Mouse (Mus musculus) heart, adult 2 months (tissue): ENCODE results near the gene Kxd1. TPM values are rescaled to one million over a fixed set of nuclear protein-coding genes. Genes with fewer than 3 reads are reported as not detected.
A peak's percentile ranks its signal among the peaks of the same experiment; 100 is the strongest.

Source experiments
- DNase-seq, 2 experiments: peaks; one replicate each; pipeline ENCODE4 v3.0.0; 2021
- H3K27ac ChIP-seq: fragments of 200-600 bp; 2 replicates; pipeline ENCODE4 v1.8.1; 2022
- H3K27me3 ChIP-seq: fragments of 200-500 bp; 2 replicates; pipeline ENCODE4 v1.6.1; 2012; ENCODE audit warnings: mild to moderate bottlenecking, low read length, inconsistent platforms, mixed read lengths; ENCODE audit not compliant: control insufficient read depth, insufficient read depth
- H3K36me3 ChIP-seq: fragments of 200-500 bp; 2 replicates; pipeline ENCODE4 v1.6.1; 2012; ENCODE audit warnings: low read length, inconsistent platforms; ENCODE audit not compliant: control insufficient read depth, insufficient read depth
- H3K4me1 ChIP-seq: fragments of 200-500 bp; 2 replicates; pipeline ENCODE4 v1.6.1; 2011; ENCODE audit warnings: low read length; ENCODE audit not compliant: control insufficient read depth, insufficient read depth
- H3K4me3 ChIP-seq: fragments of 200-600 bp; 2 replicates; pipeline ENCODE4 v1.8.1; 2022
- H3K79me2 ChIP-seq: fragments of 200-500 bp; replicated peaks from 2 replicates; pipeline ENCODE4 v1.6.1; 2012; ENCODE audit warnings: mild to moderate bottlenecking, inconsistent platforms, low read length, moderate library complexity, mixed read lengths; ENCODE audit not compliant: control insufficient read depth, insufficient read depth
- H3K9ac ChIP-seq: fragments of 200-500 bp; 2 replicates; pipeline ENCODE4 v1.6.1; 2012; ENCODE audit warnings: low read depth, mild to moderate bottlenecking, control low read depth, inconsistent platforms, low read length, mixed read lengths
- CTCF ChIP-seq: fragments of 200-600 bp; IDR thresholded peaks from 2 replicates; pipeline ENCODE4 v1.8.1; 2022; ENCODE audit warnings: antibody characterized with exemption, mild to moderate bottlenecking, moderate library complexity
- EP300 ChIP-seq: fragments of 200-500 bp; IDR thresholded peaks from 2 replicates; pipeline ENCODE4 v1.6.1; 2011; ENCODE audit warnings: low read depth, low read length, control low read depth; ENCODE audit not compliant: insufficient read depth
- POLR2A ChIP-seq: fragments of 200-500 bp; IDR thresholded peaks from 2 replicates; pipeline ENCODE4 v1.6.1; 2011; ENCODE audit warnings: mild to moderate bottlenecking, low read depth, low read length, control low read depth; ENCODE audit not compliant: insufficient read depth
- WGBS: fragments of 180-500 bp; shearing (Covaris S2); methylation state at CpG from one replicate; pipeline ENCODE4 v1.1.7; 2018; 5-methylcytosine and 5-hydroxymethylcytosine counted together
- intact Hi-C: fragments of 180-260 bp; cut with DNase I; formaldehyde crosslinking; loops from one replicate; pipeline ENCODE4 v1.15.1; 2025
- polyA plus RNA-seq: library from polyadenylated mRNA; depleted of rRNA; stranded (reverse); fragments of >200 nt; gene quantifications from 2 replicates; pipeline ENCODE4 v1.2.3, GENCODE M21; 2012
- total RNA-seq, 2 experiments: library from RNA; stranded (reverse); gene quantifications; 2 replicates each; pipeline ENCODE4 v1.2.3; 2021

Gene Kxd1
- total and polyA plus RNA-seq, 3 experiments = 80.4 to 121 (median 99.4) TPM

DNA sequence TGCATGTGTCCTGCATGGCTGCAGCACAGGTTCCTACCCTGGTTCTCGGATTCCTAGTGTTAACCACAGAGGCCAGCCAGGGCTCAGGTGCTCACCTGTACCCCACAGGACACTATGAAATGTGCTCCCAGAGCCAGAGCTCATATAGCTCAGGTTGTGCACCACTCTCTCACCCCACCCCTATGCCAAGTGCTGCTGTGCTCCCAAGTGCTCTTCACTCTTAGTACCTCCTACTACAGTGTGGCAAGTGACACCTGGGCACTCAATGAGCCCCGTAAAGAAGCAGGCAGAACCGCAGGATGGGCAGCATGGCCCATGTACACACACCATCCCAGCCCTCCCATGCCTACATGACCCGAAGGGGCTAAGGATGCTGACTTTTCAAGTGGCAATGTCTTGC, 59.0 kb downstream of the Kxd1 start:
- H3K4me3 ChIP-seq = no peak overlapping the region
- TF ChIP-seq POLR2A (no peak), EP300 (no peak), CTCF (no peak)
- WGBS = 95% methylated on average over 4 of the region's 4 CpGs
- H3K79me2 ChIP-seq = no peaks in the 10 kb centered on the region; the same call in 1 of the 2 replicates
- no peaks in the 10 kb centered on the region for H3K36me3 ChIP-seq
- H3K4me1 ChIP-seq = peaks cover 37% of the 10 kb centered on the region
- no peaks in the 10 kb centered on the region for H3K27me3 ChIP-seq
- peak overlapping the region; percentile 18; the same call in 1 of the 2 replicates for H3K27ac ChIP-seq
- H3K9ac ChIP-seq = no peak overlapping the region
- no peak for DNase-seq
- intact Hi-C loops = no loop called here

DNA sequence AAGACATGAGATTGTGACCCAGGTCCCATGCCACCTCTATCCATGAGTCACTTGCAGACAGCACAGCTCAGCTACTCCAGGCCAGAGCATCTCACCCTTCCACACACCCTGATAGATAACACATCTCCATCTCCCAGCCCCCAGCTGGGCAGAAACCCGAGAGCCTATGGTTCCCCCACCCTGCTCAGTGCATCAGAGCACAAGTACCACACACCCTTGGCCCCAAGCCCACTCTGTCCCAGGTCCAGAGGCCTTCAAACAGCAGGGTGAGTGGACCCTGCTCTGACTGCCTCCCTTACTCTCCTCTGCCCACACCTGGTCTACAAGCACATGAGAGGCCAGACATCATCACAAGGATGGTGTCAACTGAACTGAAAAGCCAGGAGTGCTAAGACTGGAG, 59.8 kb downstream of the Kxd1 start:
- H3K79me2 ChIP-seq = no peaks in the 10 kb centered on the region; the same call in 1 of the 2 replicates
- no peaks in the 10 kb centered on the region for H3K27me3 ChIP-seq
- 63% methylated on average over 1 of the region's 1 CpGs for WGBS
- intact Hi-C loops = no loop called here
- peaks cover 37% of the 10 kb centered on the region for H3K4me1 ChIP-seq
- H3K4me3 ChIP-seq = no peak overlapping the region
- H3K27ac ChIP-seq = peak overlapping the region; percentile 71; the same call in 1 of the 2 replicates
- H3K9ac ChIP-seq = no peak overlapping the region
- DNase-seq = no peak
- no peak for TF ChIP-seq POLR2A
- TF ChIP-seq EP300 = no peak
- no peak for TF ChIP-seq CTCF
- no peaks in the 10 kb centered on the region for H3K36me3 ChIP-seq

DNA sequence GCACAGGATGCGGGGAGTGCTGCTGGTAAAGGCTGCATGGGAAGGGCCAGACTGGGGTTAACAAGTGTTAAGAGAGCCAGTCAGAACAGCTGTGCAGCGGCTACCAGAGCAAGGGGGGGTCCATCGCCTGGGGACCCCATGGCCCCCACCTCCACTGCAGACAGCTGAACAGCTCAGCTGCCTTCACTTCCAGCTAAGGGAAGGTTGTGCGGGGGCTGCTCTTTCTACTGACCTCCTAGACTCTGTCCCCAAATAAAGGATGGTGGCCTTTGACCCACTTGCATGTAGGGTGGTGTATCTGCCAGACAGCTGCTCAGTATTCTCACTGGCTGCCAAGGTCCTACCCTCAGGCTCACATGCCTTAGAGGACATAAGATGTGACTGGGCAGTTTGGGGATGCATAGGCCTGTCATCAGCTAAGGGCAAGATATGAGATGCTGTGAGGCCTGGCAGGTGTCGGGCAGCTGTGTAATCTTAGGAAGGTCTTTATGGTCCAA, 60.5 kb downstream of the Kxd1 start:
- Histone ChIP-seq H3K27me3 (no peaks in the 10 kb centered on the region), H3K4me1 (peaks cover 39% of the 10 kb centered on the region), H3K27ac (peak overlapping the region; percentile 71), H3K79me2 (no peaks in the 10 kb centered on the region; the same call in 1 of the 2 replicates), H3K36me3 (no peaks in the 10 kb centered on the region), H3K4me3 (peak overlapping the region; percentile 27; the same call in 1 of the 2 replicates), H3K9ac (no peak overlapping the region)
- 31% methylated on average over 5 of the region's 5 CpGs for WGBS
- intact Hi-C loops = no loop called here
- no peak for TF ChIP-seq CTCF
- TF ChIP-seq POLR2A = no peak
- no peak for TF ChIP-seq EP300
- DNase-seq = peak; percentile 48 to 58

DNA sequence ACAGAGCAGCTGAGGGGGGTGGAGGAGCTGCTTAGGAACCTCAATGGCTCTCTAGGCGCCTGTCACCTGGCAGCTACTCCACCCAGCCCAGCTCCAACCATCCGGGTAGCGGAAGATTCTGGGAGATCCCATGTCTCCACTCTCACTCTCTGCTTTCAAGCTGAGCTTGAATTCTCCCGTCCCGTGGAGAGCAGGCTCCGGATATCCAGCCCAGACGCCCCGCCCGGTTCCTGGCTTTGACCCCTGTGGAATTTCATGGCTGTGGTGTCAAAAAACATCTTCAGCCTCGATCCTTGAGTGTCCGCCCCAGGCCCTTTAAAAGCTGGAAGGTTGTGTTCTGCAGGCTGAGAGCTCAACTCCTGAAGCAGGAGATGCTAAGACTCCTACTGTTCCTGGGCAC, 61.0 kb downstream of the Kxd1 start:
- Histone ChIP-seq H3K36me3 (no peaks in the 10 kb centered on the region), H3K9ac (peak overlapping the region; percentile 9; the same call in 1 of the 2 replicates), H3K27me3 (no peaks in the 10 kb centered on the region), H3K4me3 (peak overlapping the region; percentile 27; the same call in 1 of the 2 replicates), H3K4me1 (peaks cover 39% of the 10 kb centered on the region), H3K79me2 (no peaks in the 10 kb centered on the region; the same call in 1 of the 2 replicates), H3K27ac (peak overlapping the region; percentile 71)
- intact Hi-C loops = no loop called here
- TF ChIP-seq POLR2A (no peak), EP300 (no peak), CTCF (no peak)
- peak; percentile 78 to 80 for DNase-seq
- 27% methylated on average over 11 of the region's 11 CpGs for WGBS

DNA sequence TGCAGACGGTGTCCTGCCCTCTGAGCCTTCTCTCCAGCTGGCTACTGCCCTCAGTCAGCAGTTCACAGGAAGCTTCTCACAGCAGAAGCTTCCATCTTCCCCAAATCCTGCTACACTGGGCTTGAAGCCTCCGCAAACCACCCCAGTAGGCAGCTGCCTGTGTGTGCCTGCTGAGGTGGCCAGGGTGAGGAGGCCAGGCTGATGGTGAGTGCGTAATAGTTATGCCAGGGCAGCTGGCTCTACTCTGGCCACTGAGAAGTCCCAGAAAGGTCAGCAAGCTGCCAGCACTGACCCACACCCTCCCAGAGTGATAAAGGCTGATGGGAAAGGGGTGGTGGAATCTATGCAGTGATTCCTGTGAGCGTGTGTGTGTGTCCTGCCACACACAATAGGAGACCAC, 61.5 kb downstream of the Kxd1 start:
- H3K36me3 ChIP-seq = no peaks in the 10 kb centered on the region
- TF ChIP-seq POLR2A (no peak), EP300 (no peak), CTCF (no peak)
- H3K4me1 ChIP-seq = peaks cover 39% of the 10 kb centered on the region
- peak overlapping the region; percentile 27; the same call in 1 of the 2 replicates for H3K4me3 ChIP-seq
- H3K79me2 ChIP-seq = no peaks in the 10 kb centered on the region; the same call in 1 of the 2 replicates
- peak overlapping the region; percentile 9; the same call in 1 of the 2 replicates for H3K9ac ChIP-seq
- no peak for DNase-seq
- H3K27ac ChIP-seq = peak overlapping the region; percentile 71
- 36% methylated on average over 4 of the region's 4 CpGs for WGBS
- no peaks in the 10 kb centered on the region for H3K27me3 ChIP-seq
- intact Hi-C loops = no loop called here

DNA sequence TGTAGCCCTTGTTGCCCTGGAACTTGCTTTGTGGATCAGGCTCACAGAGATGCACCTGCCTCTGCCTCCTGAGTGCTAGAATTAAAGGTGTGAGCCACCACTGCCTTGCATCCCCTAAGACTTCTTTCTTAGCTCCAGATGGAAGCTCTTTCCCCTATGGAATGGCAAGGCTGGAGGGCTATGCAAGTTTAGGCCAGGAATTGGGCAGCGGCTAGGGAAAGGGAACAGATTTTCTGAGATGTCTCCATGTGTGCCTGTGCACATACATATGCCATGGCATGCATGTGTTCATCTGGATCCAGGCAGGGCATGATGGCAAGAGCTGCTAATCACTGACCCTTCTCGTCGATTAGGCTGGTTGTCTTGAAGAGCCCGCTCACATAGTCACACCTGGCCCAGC, 62.1 kb downstream of the Kxd1 start:
- no peak for DNase-seq
- Histone ChIP-seq H3K27ac (peak overlapping the region; percentile 71; the same call in 1 of the 2 replicates), H3K4me1 (peaks cover 39% of the 10 kb centered on the region), H3K9ac (no peak overlapping the region), H3K4me3 (no peak overlapping the region), H3K36me3 (no peaks in the 10 kb centered on the region), H3K27me3 (no peaks in the 10 kb centered on the region), H3K79me2 (no peaks in the 10 kb centered on the region; the same call in 1 of the 2 replicates)
- WGBS = 97% methylated on average over 4 of the region's 4 CpGs
- TF ChIP-seq POLR2A = no peak
- no peak for TF ChIP-seq EP300
- TF ChIP-seq CTCF = no peak
- intact Hi-C loops = no loop called here
